8 mouse cellular contexts compared by ENCODE assay signal in genomic region chr19:10688537-10689352, GRCm38 (mm10). TPM values are rescaled to one million over a fixed set of nuclear protein-coding genes. Genes with fewer than 3 reads are reported as not detected.
DNase-seq lines count a peak whose midpoint lies in the region; ATAC-seq and TF ChIP-seq lines count a peak whose summit lies in the region.

Vps37c (plus strand) TSS chr19:10688735.

- H3K4me2 ChIP-seq in forebrain, postnatal 0 days (ENCODE audit: low read depth) = peak within 1 kb of the TSS; percentile 84
- peak within 1 kb of the TSS; percentile 68 for H3K4me2 ChIP-seq in lung, embryonic 15.5 days

- peak within 1 kb of the TSS; percentile 95 for H3K9ac ChIP-seq in forebrain, postnatal 0 days
- peak within 1 kb of the TSS; percentile 88 for H3K9ac ChIP-seq in lung, embryonic 15.5 days

- H3K36me3 ChIP-seq in G1E (replicated peaks) = peaks cover 28% of the 10 kb centered on the region
- H3K36me3 ChIP-seq in forebrain, postnatal 0 days (ENCODE audit: insufficient read depth) = 0 out of 2 replicates have a peak, but pooled peaks cover 5% of the 10 kb centered on the region
- H3K36me3 ChIP-seq in lung, embryonic 15.5 days = no peaks in the 10 kb centered on the region

- peaks cover 2% of the 10 kb centered on the region; the same call in 1 of the 2 replicates for H3K27me3 ChIP-seq in G1E (ENCODE audit: insufficient read depth, low read length)
- no peaks in the 10 kb centered on the region for H3K27me3 ChIP-seq in forebrain, postnatal 0 days (ENCODE audit: insufficient read depth, low read length)
- H3K27me3 ChIP-seq in lung, embryonic 15.5 days = no peaks in the 10 kb centered on the region

- H3K4me1 ChIP-seq in G1E (ENCODE audit: insufficient read depth, low read depth, low read length) = peaks cover 67% of the 10 kb centered on the region
- H3K4me1 ChIP-seq in forebrain, postnatal 0 days (ENCODE audit: insufficient read depth) = peaks cover 10% of the 10 kb centered on the region; the same call in 1 of the 2 replicates
- peaks cover 24% of the 10 kb centered on the region for H3K4me1 ChIP-seq in lung, embryonic 15.5 days

- peak; percentile 89 for DNase-seq in G1E (ENCODE audit: low spot score)
- peak; percentile 93 to 97 for DNase-seq in cerebellum, adult 18-20 months
- peak; percentile 97 for DNase-seq in forebrain, postnatal 0 days
- peak; percentile 97 for DNase-seq in heart, postnatal 4 days
- DNase-seq in layer of hippocampus, adult 8-10 months (ENCODE audit: low spot score in 2 of 2) = peak; percentile 89 to 90
- peak; percentile 87 for DNase-seq in ovary, adult 18-20 months (ENCODE audit: low spot score)
- peak; percentile 88 for DNase-seq in thymus, postnatal 0 days (ENCODE audit: low spot score)

- H3K4me3 ChIP-seq in G1E (ENCODE audit: low read depth, low read length) = peak within 1 kb of the TSS; percentile 90
- H3K4me3 ChIP-seq in forebrain, postnatal 0 days (ENCODE audit: low read depth, low read length) = peak within 1 kb of the TSS; percentile 83
- peak within 1 kb of the TSS; percentile 90 for H3K4me3 ChIP-seq in lung, embryonic 15.5 days

- no peak for TF ChIP-seq CTCF in G1E (IDR thresholded peaks at IDR 0.05; ENCODE audit: low read depth, low read length)
- TF ChIP-seq CTCF in forebrain, postnatal 0 days (IDR thresholded peaks at IDR 0.05; ENCODE audit: low read depth) = peak; percentile 16; the same call in 1 of the 2 replicates

- peak; percentile 55 for ATAC-seq in G1E (ENCODE audit: extremely low read depth, insufficient number of reproducible peaks, low FRiP score, poor library complexity, severe bottlenecking)
- peak; percentile 93 for ATAC-seq in forebrain, postnatal 0 days
- ATAC-seq in lung, embryonic 15.5 days (ENCODE audit: borderline replicate concordance, extremely low read depth, low FRiP score, low TSS enrichment) = peak; percentile 94

- under 1% methylated on average over 68 of the region's 74 CpGs for WGBS in forebrain, postnatal 0 days
- under 1% methylated on average over 63 of the region's 74 CpGs for WGBS in lung, embryonic 15.5 days

- no peaks in the 10 kb centered on the region for H3K9me3 ChIP-seq in G1E (replicated peaks)
- H3K9me3 ChIP-seq in forebrain, postnatal 0 days (ENCODE audit: low read length) = no peaks in the 10 kb centered on the region
- no peaks in the 10 kb centered on the region for H3K9me3 ChIP-seq in lung, embryonic 15.5 days

- peak within 1 kb of the TSS; percentile 98 for H3K27ac ChIP-seq in forebrain, postnatal 0 days (ENCODE audit: low read depth, low read length)
- H3K27ac ChIP-seq in lung, embryonic 15.5 days = peak within 1 kb of the TSS; percentile 98

RNA-seq across cellular contexts. Expression of gene Vps37c, which starts in this region (rescaled TPM):
- total RNA-seq in G1E (2014; fragmentation: Nextera tagmentation) = 16.3 and 27.1 TPM in 2 replicates
- 5.2 TPM in 2 replicates for total RNA-seq in G1E (2017)
- 34.9 and 40.0 TPM in 2 replicates for polyA plus RNA-seq in G1E (2012)
- total RNA-seq in forebrain, postnatal 0 days (2014; rRNA removed) = 27.9 and 29.0 TPM in 2 replicates
- polyA plus RNA-seq in forebrain, postnatal 0 days (2015; fragmentation: Nextera tagmentation; extraction: Ambion mirVana) = 34.5 TPM in 2 replicates
- total RNA-seq in heart, postnatal 4 days (2021) = 10 to 100 TPM; 26.1 to 27.9 TPM
- total RNA-seq in layer of hippocampus, adult 8-10 months (2022) = 10 to 100 TPM; 18.0 to 22.6 (median 20.7) TPM
- polyA plus RNA-seq in lung, embryonic 15.5 days (2015; fragmentation: Nextera tagmentation; extraction: Ambion mirVana) = 30.3 and 33.4 TPM in 2 replicates
- polyA plus RNA-seq in thymus, postnatal 0 days (2015; fragmentation: Nextera tagmentation; extraction: Ambion mirVana) = 14.6 and 19.3 TPM in 2 replicates

Comparison
In these comparisons a context has a peak if more than half of its experiments do, and no peak if none do; other contexts are left out.
1. Peak in every context shown above with its lines: DNase-seq, ATAC-seq, H3K4me3 ChIP-seq and H3K27ac ChIP-seq.